Mouse (Mus musculus) cerebellum, postnatal 4 days (tissue): ENCODE measurements around the gene Sgsm2.
A peak's percentile ranks its signal among the peaks of the same experiment; 100 is the strongest.

ENCODE experiments used
- DNase-seq, 2 experiments: peaks; one replicate each; pipeline ENCODE4 v3.0.0; 2022; ENCODE audit warnings: low spot score in 2 of 2, mixed read lengths in 1 of 2

Gene Sgsm2

DNA sequence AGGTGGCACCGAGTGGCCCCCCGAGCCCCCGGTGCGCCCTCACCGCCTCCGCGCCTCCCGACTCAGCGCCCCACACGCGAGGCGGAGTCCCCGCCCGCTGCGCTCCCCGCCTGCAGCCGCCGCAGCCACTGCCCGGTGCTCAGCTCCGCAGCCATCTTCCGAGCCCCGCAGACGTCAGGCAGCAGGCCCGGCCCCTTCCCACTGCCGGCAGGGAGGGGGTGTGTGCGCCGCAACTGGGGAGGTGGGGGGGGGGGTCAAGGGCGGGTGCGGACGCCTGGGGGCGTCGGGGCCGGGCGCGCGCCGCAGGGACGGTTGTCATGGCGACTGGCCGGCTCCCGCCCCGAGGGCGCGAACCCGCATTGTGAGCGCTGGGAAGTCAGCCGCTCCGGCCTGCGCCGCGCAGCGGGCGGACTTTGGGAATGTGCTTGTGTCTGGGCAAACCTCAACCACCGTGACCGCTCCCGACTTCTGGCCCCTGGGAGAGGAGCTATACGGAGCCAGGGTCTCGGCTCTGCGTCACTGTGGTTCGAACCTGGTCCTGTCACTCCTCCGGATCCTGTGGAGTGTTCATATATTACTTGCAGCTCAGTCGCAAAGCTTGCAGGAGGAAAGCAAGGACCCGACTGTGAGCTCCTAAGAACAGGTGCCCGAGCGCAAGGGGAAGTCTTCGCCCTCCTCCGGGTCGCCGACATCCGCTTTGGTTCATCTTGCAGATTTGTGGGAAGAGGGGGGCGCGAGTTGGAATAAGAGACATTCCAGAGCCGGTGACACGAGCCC is at the start of gene Sgsm2:
Gene Sgsm2 (minus strand): TSS at position 160 of the 777 bp plus-strand sequence.
- DNase-seq: peak; percentile 41 to 67

DNA sequence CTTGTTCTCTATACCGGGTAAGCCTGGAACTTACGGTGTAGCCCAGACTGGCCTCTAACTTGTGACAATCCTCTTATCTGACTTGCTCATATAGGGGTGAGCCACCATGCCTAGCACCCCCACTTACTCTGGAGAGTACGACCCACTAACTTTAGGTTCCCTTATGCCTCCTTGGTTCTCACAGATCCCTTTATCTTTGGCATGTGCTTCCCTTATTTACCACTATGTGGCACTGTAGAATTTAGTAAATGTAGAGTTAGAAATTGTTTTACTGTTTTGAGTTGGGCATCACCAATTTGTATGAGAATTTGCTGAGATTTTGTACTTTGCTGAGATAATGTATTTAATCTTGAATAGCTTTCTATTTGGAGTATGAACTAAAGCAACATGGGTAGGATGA is 49.5 kb upstream of the Sgsm2 start:
- no peak for DNase-seq

GRCm38 (mm10) chr11:74930391-74930790 is 33.5 kb upstream of the Sgsm2 start:
- no peak for DNase-seq

DNA sequence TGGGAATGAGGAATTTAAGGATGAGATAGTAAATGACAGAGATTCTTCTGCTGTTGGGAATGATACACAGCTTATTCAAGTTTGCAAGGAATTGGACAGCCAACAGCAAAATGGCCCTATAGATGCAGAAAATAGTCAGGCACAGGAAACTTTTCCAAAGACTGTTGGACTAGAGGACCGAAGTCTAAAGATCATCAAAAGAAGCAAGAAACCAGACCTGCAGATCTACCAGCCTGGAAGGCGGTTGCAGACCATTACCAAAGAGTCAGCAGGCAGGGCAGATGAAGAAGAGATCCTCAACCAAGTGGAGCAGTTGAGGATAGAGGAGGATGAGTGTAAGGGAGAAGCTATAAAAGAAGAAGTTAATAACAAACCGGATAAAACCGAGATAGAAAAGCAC is 32.3 kb upstream of the Sgsm2 start:
- no peak for DNase-seq

DNA sequence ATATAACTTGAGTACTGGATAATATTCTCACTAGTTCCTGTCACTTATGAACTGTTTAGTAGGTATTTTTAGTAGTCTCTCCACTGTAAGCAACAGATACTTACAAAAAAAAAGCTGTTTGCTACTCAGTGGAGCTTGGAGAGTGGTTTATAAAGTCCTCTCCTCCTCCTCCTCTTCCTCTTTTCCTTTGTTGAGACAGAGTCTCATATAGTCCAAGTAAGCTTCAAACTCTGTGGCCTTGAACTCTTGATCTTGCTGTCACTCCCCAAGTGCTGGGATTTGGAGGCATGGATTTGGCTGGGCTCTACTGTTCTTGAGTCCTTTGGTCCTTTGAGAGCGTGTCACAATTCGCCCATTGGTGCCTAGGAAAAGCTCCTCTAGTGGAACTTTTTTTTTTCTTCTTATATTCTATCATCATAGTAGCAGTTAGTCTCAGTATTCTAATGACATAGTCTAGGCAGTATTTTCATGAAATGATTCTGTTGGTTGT is 30.4 kb upstream of the Sgsm2 start:
- DNase-seq: no peak

- DNase-seq: no peak
Measured at GRCm38 (mm10) chr11:74926388-74927005, 29.6 kb upstream of the Sgsm2 start.

DNA sequence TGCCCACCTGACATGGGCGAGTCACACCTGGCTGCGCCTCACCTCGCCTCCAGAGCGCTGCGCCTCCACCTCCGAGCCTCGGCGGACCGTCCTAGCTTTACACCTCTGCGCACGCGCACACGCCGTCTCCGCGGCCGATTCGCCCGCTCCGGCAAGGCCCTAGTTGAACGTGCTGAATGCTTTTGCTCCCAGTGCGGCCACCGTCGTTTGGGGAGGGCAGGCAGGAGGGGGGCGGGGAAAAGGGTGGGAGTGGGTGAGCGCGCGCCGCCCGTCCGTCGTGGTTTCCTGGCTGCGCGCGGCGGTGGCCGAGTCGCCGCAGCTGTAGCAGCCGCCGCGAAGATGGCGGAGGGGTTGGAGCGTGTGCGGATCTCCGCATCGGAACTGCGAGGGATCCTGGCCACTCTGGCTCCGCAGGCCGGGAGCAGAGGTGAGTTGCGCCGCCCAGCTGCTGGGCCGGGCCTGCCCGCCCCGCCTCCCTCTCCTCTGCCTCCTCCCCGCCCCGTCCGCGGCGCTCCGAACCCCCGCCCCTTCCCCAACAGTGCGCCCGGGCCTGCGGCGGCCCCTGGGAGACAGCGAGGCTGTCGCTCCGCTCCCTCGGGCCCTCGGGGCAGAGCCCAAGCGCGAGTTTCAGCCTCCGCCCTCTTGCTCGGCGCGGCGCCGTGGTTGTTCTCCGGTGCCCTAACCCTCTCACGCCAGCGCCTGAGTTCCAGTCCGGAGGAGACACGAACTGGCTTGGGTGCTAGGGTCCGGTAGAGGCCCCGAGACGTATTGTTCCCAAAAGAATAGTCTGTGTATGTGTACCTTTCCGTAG is 28.9 kb upstream of the Sgsm2 start, which contains the start of the genes Smg6 and Srr:
Gene Smg6 (plus strand): TSS at position 247 of the 811 bp plus-strand sequence.
Gene Srr (minus strand): TSS at position 372 of the 811 bp plus-strand sequence.
- peak; percentile 83 to 94 for DNase-seq

GRCm38 (mm10) chr11:74924149-74924548 is 27.3 kb upstream of the Sgsm2 start:
- no peak for DNase-seq

DNA sequence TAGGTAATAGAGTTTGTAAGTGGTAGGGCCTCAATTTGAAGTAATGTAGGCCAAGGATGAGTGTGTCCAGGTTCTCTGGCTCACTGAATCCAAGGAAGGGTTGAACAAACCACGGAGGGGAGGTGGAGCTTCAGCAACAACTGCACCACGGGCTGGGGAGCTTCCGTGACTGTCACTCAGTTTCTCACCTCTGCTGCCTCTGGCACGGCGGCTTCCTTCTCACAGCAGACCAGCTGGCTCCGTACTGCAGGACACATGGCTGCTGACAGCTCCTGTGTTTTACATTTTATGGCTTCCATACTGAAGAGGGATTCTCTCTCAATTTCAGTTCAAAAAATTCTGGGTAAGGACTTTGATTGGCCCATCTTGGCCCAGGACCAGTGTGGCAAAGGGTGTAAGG is 22.4 kb upstream of the Sgsm2 start:
- no peak for DNase-seq

DNA sequence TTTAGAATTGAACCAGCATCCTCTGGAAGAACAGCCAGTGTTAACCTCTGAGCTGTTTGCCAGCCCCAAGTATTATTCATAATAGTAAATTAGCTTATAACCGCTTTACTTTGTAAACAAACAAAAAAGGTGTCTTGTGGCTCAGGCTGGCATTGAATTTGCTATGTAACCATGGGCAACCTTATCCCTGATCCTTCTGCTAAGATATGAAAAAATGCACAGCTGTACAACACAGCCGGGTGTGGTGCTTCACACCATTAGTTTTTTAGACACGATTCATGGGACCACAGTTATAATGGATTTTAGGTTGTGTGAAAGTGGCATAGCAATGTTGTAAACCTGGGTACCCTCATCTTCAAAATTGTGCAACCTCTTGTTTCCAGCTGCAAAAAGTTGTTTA is 15.6 kb upstream of the Sgsm2 start:
- no peak for DNase-seq

GRCm38 (mm10) chr11:74909978-74910377 is 13.1 kb upstream of the Sgsm2 start:
- no peak for DNase-seq

GRCm38 (mm10) chr11:74908618-74909399 is 11.9 kb upstream of the Sgsm2 start:
- peak in 1 of 2 experiments; percentile 13 for DNase-seq

DNA sequence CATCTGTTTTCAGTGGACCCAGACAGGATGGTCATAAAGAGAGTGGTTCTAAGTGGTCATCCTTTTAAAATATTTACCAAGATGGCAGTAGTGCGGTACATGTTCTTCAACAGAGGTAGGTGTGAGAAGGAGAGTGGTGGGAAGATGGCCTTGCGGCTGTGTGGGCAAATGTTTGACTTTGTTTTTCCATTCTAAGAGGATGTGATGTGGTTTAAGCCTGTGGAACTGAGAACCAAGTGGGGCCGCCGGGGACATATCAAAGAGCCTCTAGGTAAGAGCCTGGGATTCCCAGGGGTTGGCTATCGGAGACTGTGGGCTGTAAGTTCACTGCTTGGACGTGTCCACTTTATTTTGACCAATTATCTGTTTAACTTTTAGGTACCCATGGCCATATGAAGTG is 11.0 kb upstream of the Sgsm2 start:
- DNase-seq: no peak

DNA sequence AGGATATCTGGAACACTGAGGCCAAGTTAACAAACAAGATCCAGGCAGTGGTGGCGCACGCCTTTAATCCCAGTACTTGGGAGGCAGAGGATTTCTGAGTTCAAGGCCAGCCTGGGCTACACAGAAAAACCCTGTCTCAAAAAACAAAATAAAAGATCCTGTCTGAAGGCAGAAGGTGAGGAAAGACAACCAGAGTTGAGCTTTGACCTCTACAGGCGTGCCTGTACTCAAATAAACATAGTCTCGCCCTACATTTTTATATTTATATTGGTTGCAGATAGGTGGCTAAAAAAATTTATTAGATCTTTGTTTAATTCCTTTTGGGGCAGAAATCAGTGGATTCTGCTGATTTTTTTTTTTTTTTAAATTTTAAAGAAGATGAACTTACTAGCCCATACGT is 5.6 kb upstream of the Sgsm2 start:
- no peak for DNase-seq

GRCm38 (mm10) chr11:74901555-74901954 is 4.7 kb upstream of the Sgsm2 start:
- no peak for DNase-seq

GRCm38 (mm10) chr11:74898517-74898827 is 1.6 kb upstream of the Sgsm2 start:
- no peak for DNase-seq

DNA sequence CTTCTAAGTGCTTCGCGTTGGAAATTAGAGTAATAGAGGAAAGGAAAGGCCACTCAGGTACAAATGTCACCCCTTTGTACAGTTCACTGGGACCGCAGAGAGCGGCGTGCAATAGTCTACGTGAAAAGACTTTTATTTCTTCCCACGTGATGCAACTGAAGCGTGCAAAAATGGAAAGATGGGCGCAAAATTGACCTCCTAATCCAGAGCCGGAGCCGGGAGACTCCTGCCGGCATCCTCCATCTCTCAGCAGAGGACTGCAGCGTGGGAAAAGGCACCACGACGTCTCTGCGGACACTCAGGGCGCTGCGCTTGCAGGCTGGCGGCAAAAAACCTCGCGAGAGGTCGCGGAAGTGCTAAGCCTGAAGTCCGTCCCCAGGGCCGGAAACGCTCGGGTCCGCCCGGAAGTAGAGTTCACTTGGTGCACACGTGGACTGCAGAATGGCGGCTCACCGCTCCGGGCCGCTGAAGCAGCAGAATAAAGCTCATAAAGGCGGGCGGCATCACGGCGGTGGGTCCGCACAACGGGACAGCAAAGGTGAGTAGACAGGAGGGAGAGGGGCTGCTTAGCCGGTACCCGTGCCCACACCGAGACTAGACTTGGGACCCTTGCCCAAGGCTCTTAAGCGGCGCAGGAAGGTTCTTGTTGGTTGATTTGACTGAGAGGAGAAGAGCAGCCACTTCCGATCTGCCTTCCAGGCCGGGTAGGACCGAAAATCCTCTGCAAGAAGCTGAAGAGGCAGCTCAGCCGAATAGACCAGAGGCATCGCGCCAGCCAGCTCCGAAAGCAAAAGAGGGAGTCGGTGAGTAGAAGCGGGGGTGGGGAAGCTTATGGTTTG is 1.0 kb upstream of the Sgsm2 start, which contains the start of gene Tsr1:
Gene Tsr1 (plus strand): TSS at position 394 of the 839 bp plus-strand sequence.
- DNase-seq: peak; percentile 83 to 87

DNA sequence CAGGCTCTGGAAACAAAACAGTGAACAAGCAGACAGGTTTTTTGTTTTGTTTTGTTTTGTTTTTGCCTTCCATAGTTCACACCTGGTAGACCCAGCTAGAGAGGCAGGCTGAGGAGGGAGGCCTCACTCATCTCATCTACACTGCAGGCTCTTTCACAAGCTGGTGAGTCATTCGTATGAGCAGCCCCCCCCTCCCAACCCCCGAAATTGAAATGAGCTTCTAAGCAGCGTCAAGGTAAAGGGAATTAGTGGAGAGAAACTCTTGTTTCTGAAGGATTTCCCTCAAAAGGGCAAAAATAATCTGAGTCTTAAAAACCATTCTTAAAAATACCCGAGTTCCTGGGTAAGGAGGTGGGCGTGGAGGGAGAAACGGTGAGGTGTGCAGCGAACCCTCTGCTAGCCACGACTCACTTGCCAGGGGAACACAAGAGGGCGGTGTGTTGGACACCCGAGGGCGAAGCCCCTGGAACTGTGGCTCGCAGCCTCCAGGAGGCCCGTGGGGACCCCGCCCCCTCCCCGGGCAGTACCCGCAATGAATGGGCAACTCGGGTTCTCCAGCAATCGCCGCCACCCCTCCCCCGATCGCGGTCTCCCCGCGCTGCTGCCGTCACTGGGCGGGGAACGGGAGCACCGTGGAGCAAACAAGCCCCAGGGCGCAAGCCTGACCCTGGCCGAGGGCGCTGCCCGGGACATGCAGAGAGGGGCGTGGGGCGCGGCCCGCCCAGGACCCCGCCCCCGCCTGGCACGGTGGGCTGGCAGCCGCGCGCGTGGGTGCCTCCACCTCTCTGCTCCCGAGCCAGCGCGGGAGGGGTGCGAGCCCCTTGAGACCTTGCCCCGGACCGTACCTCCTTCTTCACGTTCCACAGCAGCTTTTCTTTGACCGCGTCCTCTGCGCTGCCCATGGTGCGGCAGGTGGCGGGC is 620 bp downstream of the Sgsm2 start:
- DNase-seq: peak; percentile 40 to 54

GRCm38 (mm10) chr11:74894619-74895018 is 2.2 kb downstream of the Sgsm2 start:
- DNase-seq: no peak
